Mouse (Mus musculus) lung, postnatal 0 days (tissue): ENCODE data around the gene Vps50.

ENCODE experiments used
- CTCF ChIP-seq: IDR thresholded peaks from 2 replicates; pipeline ENCODE4 v1.5.1; 2016; ENCODE audit warnings: antibody characterized with exemption, mild to moderate bottlenecking
- EP300 ChIP-seq: IDR thresholded peaks from 2 replicates; pipeline ENCODE4 v1.6.1; 2016; ENCODE audit warnings: antibody characterized with exemption, mild to moderate bottlenecking, control low read depth

GRCm38 (mm10) chr6:3507078-3507477 lies 8.9 kb downstream of the Vps50 start:
- TF ChIP-seq CTCF, result no peak
- no peak for TF ChIP-seq EP300
